Mouse (Mus musculus) heart, adult 9 months (tissue): ENCODE measurements around the gene Gm10197.

Source experiments
- DNase-seq, 2 experiments: peaks; one replicate each; pipeline ENCODE4 v3.0.0; 2022; ENCODE audit warnings: low spot score in 2 of 2

Gm10197 gene

DNA sequence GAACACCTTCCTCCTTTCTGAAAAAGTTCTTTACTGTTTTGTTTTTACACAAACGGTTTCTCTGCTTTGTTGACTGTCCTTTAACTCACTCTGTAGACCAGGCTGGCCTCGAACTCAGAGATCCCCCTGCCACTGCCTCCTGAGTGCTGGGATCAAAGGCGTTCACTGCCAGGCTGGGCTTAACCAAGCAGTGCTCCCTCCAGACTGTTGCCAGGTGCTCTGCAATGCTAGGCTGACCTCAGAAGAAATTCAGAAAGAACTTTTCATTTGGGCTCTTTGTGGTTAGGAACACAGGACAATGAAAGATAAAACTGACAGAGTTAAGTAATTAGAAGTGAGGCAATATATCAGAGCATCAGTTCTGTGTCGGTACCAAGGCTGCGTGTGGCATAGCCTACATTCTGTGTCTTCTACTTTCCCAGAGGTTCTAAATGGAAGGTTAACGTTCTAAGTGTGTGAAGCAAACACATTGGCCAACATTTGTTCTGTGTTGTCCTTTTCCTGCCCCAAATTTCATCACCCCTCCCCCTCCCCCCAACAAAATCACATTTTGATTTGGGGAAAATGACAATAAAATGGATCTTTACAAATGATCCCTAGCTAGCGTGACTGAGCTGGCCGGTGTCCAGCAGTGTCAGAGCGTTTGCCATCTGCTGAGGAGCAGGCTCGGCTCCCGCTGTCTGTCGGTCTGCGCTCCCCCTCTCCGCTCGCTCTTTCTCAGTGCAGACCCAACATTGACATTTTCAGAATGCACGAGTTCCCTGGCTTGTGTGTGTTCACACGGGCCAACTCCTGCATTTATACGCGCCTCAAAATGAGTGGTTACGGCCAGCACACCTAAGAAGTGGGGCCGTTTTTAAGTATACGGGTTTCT is 12.2 kb downstream of the Gm10197 start:
- peak in 1 of 2 experiments; percentile 27 for DNase-seq

GRCm38 (mm10) chr19:53355065-53355464 is 16.5 kb downstream of the Gm10197 start:
- DNase-seq, result no peak

DNA sequence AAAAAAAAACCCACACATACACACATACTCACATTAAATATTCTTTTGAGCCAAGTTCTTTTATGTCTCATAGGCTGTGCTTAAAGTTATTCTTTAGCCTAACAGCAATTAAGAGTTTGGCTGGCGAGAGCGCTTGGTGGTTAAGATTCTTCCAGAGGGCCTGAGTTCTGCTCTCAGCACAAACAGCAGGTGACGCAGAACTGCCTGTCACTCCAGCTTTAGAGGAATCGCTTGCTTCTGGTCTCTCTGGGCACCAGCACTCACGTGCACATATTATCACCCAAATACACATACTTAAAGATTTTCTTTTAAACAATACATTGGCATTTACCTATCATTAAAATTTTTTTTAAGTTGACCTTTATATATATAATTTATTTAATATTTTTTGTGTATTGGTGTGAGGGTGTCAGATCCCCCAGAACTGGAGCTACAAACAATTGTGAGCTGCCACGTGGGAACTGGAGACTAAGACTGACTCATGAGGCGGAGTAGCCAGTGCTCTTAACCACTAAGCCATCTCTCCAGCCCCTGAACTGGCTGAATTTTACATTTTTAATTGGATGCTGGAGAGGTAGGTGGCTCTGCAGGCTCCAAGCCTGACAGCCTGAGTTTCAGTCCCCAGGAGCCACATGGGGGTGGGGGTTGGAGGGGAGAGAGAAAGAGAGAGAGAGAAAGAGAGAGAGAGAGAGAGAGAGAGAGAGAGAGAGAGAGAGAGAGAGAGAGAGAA is 17.1 kb downstream of the Gm10197 start:
- no peak for DNase-seq

GRCm38 (mm10) chr19:53353864-53354263 is 17.7 kb downstream of the Gm10197 start:
- no peak for DNase-seq

DNA sequence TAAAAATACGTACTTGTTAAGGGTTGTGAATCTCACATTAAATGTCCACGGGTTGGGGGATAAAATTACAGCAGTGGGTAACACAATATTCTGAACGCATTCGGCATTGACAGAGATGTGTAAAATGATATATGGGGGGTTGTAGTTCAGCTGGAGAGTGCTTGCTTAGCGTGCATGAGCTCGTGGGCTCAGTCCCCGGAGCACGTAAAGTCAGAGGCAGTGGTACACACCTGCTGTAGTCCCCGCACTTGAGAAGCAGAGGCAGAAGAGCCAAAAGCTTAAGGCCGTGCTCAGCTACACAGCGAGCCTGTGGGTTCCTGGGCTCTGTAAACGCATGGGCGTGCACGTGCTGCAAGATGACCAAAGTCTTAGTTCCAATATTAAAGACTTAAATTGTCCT is 25.8 kb downstream of the Gm10197 start:
- no peak for DNase-seq

- no peak for DNase-seq
Measured at GRCm38 (mm10) chr19:53344062-53344461, 27.5 kb downstream of the Gm10197 start.

DNA sequence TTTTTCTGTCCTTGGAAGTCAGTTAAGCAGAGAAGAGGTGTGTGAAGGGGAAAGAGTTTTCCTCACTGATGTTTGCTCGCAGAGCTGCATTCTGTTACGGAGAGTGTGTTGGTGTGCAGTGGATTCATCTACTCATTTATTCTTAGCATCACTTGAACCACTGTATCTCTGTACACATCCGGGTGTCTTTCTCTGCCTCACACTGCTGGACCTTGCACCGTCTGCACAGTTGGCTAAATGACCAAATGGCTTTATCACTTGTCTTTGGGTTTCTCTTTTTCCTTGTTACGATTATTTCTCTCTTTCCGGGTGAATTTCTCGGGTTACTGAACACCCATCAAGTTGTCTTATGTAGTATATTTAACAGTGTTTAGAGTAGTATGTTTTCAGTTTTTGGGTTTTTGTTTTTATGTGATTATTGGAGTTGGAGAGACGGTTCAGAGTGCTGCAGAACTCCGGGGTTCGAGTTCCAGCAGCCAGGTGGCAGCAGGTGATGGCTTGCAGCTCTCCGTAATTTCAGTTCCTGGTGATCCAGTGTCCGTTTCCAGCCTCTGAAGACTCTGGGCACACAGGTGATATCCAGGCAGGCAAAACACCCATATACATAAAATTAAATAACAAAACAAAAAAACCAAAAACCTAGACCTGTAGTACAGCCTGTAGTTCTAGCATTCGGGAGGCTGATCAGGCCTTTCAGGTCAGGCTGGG is 28.2 kb downstream of the Gm10197 start:
- DNase-seq, result no peak

DNA sequence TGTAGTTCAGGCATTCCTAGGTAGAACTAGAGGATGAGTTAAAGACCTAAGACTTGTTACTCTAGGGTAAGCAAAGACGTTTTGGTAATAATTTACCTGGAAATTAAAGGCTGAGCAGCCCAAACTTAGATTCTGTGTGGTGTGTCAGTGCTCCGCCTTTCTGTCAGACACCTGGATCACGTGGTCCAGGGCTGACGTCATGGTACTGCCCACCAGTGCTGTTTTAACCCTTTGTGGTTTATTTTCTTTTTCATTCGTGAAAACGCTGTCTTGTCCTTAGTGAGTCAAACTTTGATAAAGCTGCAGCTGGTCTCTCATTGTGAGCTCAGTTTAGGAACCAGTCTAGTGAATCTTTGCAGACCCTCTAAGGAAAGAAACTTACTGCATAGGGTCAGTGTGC is 31.1 kb downstream of the Gm10197 start:
- no peak for DNase-seq

DNA sequence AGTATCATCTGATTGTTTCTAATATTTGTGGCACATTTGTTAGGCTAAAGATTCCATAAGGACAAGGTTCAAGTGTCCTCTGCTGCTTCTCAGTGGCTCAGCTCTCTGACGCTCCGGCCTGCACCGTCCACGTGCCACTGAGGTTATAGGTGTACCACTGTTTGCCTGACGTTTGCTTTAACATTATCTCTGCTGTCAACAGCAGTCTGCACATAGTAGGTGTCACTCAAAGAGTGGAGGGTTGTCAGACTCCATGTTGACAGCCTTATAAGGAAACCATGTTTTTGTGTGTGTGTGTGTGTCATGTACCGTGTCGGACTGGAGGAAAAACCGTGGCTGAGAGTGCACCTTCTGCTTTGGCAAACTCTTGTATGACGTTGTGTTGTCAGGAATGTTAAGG is 36.3 kb downstream of the Gm10197 start:
- no peak for DNase-seq

GRCm38 (mm10) chr19:53333730-53334129 is 37.8 kb downstream of the Gm10197 start:
- no peak for DNase-seq

DNA sequence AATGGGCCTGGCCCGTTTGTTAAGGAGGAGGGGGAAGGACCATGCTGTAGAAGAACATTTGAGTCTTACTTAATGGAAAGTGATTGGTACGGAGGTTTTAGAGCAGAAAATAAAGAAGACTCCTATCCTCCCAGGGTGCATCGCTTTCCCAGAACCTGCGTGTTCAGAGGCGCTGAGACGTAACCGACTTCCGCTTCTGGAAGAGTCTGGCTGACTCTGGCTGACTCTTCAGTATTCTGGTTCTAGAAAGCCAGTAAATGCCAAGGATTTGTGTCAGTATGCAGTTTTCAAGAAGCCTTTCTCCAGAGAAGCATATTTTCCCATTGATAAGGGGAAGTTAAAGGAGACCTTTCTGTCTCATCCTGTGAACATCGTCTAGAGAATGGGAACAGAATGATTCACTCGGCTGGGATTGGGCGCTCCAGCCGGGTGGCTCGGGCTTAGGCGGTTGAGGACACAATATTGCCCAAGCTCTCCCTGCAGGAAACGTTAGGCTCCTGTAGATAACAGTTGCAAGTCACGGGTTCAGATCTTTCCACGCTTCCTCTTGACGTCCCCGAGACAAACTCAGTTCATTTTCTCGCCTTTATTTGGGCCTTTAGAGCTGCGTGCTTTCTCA is 39.6 kb downstream of the Gm10197 start:
- DNase-seq, result no peak

DNA sequence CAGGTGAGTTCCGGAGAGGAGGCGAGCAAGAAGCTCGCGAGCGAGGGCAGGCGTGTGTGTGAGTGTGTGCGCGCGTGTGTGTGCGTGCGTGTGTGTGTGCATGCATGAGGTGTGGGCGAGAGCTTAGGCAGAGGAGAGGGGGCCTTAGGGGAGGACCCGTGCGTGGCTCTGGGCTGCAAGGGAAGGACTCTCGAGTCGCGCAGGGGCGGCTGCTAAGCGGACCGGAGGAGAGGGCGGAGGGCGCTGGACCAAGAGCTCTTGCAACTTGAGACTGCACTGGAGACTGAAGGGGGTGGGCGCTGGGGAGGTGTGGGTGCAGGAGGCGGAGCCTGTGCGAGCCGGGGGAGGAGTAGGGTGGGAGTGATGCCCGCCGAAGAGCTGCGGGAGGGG is 41.6 kb downstream of the Gm10197 start:
- peak; percentile 68 to 75 for DNase-seq

- DNase-seq, result peak; percentile 89 to 90
Measured at GRCm38 (mm10) chr19:53329221-53329991, 42.2 kb downstream of the Gm10197 start.

- DNase-seq, result no peak
Measured at GRCm38 (mm10) chr19:53328116-53328515, 43.5 kb downstream of the Gm10197 start.

GRCm38 (mm10) chr19:53325578-53326295 is 45.8 kb downstream of the Gm10197 start:
- peak; percentile 80 to 85 for DNase-seq

GRCm38 (mm10) chr19:53324866-53325265 is 46.7 kb downstream of the Gm10197 start:
- DNase-seq, result no peak

- no peak for DNase-seq
Measured at GRCm38 (mm10) chr19:53322438-53323048, 49.0 kb downstream of the Gm10197 start.
